Mouse (Mus musculus) E14TG2a.4 (cell line): ENCODE measurements at regions not wholly inside any gene's neighbourhood (a gene's known extent, or its start where the extent isn't known, plus 50 kb on each side); places are given as distances from the start of the nearest gene placed in this dataset.

Experiments used
- H3K27me3 ChIP-seq: 2 replicates; pipeline ENCODE4 v1.6.1; 2014; ENCODE audit warnings: low read length, control low read depth; ENCODE audit not compliant: insufficient read depth
- H3K36me3 ChIP-seq: 2 replicates; pipeline ENCODE4 v1.6.1; 2014; ENCODE audit warnings: low read length, control low read depth; ENCODE audit not compliant: insufficient read depth
- H3K4me1 ChIP-seq: replicated peaks from 2 replicates; pipeline ENCODE4 v1.6.1; 2014; ENCODE audit warnings: low read depth, low read length, control low read depth
- H3K4me3 ChIP-seq: replicated peaks from 2 replicates; pipeline ENCODE4 v1.5.1; 2014; ENCODE audit warnings: mild to moderate bottlenecking, low read length
- H3K9me3 ChIP-seq: 2 replicates; pipeline ENCODE4 v1.6.1; 2014; ENCODE audit warnings: low read length, control low read depth
- CTCF ChIP-seq: conservative IDR thresholded peaks from 2 replicates; pipeline ENCODE4 v1.5.1; 2014; ENCODE audit warnings: low read length
- NANOG ChIP-seq: IDR thresholded peaks from 2 replicates; pipeline ENCODE4 v1.6.1; 2014; ENCODE audit warnings: borderline replicate concordance, low read length, mixed read lengths
- POU5F1 ChIP-seq: IDR thresholded peaks from 2 replicates; pipeline ENCODE4 v1.6.1; 2014; ENCODE audit warnings: low read length, borderline replicate concordance

GRCm38 (mm10) chr4:67862218-67862617, 1034.8 kb downstream of the Tlr4 start:
- Histone ChIP-seq H3K36me3 (no peaks in the 10 kb centered on the region), H3K4me1 (no peaks in the 10 kb centered on the region), H3K4me3 (no peak overlapping the region), H3K27me3 (no peaks in the 10 kb centered on the region), H3K9me3 (peaks cover 6% of the 10 kb centered on the region)
- no peak for TF ChIP-seq CTCF
- no peak for TF ChIP-seq NANOG
- TF ChIP-seq POU5F1, result no peak

DNA sequence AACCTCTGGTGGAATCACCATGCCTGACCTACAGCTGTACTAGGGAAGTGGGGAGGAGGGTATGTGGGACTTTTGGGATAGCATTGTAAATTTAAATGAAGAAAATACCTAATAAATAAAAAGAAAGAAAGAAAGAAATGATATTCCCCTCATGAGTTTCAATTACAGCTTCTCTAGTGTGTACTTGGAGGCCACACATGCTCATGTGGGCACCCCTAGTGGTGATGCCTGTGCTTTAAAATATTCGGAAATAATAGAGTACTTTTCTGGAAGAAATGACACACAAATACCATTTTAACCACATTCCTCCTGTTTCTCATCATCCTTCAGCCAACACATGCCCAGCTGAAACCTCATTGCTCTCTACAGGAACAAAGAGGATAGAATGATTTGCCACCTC, 1034.4 kb downstream of the Tlr4 start:
- no peaks in the 10 kb centered on the region for H3K4me1 ChIP-seq
- peaks cover 10% of the 10 kb centered on the region for H3K9me3 ChIP-seq
- no peak for TF ChIP-seq NANOG
- peak; percentile 18 for TF ChIP-seq CTCF
- no peak for TF ChIP-seq POU5F1
- no peaks in the 10 kb centered on the region for H3K36me3 ChIP-seq
- H3K4me3 ChIP-seq, result no peak overlapping the region
- H3K27me3 ChIP-seq, result no peaks in the 10 kb centered on the region

- no peaks in the 10 kb centered on the region for H3K27me3 ChIP-seq
- peaks cover 22% of the 10 kb centered on the region for H3K9me3 ChIP-seq
- H3K36me3 ChIP-seq, result no peaks in the 10 kb centered on the region
- H3K4me3 ChIP-seq, result no peak overlapping the region
- H3K4me1 ChIP-seq, result no peaks in the 10 kb centered on the region
- no peak for TF ChIP-seq CTCF
- TF ChIP-seq POU5F1, result no peak
- TF ChIP-seq NANOG, result no peak
Measured at GRCm38 (mm10) chr4:67853001-67853400, 1025.6 kb downstream of the Tlr4 start.

DNA sequence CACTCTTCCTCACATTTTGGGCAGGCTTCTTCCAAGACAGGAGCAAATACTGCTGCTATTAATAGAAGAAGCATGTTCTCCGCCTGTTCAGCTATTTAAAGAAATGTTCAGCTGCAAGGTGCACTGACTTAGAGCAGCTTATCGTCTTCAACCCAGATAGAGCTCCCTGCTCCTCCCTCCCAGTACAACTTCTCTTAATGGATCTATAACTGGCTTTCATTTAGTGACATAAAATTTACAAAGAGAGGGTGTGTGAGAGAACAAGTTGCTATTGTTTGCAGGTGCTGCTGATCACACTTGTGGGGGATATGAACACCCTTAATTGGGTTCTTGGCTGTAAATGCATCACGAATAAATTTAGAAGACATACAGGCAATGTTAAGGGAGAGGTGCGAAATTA, 1006.0 kb downstream of the Tlr4 start:
- TF ChIP-seq POU5F1 (no peak), CTCF (no peak), NANOG (no peak)
- Histone ChIP-seq H3K36me3 (no peaks in the 10 kb centered on the region), H3K9me3 (no peaks in the 10 kb centered on the region), H3K27me3 (no peaks in the 10 kb centered on the region), H3K4me1 (no peaks in the 10 kb centered on the region), H3K4me3 (no peak overlapping the region)

GRCm38 (mm10) chr4:67825484-67825883, 998.1 kb downstream of the Tlr4 start:
- Histone ChIP-seq H3K9me3 (no peaks in the 10 kb centered on the region), H3K4me3 (no peak overlapping the region), H3K36me3 (no peaks in the 10 kb centered on the region), H3K27me3 (no peaks in the 10 kb centered on the region), H3K4me1 (no peaks in the 10 kb centered on the region)
- no peak for TF ChIP-seq NANOG
- no peak for TF ChIP-seq CTCF
- no peak for TF ChIP-seq POU5F1

DNA sequence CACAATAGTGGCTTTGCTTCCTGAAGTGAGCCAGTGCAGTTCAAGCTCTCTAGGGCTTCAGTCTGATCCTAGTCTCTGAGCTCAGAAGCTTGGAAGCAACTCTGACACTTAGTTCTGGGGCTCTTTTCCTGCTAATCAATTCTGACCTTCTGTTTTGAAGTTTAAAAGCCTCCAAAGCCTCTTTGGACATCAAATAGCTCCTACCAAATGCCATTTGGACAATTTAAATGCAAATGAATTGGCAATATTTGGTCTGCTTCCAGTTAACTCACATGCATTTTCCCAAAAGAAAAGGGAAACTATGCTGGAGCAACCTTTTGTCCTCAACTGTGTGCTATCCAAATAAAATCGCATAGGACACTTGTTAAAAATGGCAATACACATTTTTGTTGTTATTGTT, 968.7 kb downstream of the Tlr4 start:
- TF ChIP-seq CTCF (no peak), NANOG (no peak), POU5F1 (no peak)

More for the DNA sequence above, 968.7 kb downstream of the Tlr4 start:
- H3K36me3 ChIP-seq, result no peaks in the 10 kb centered on the region
- no peaks in the 10 kb centered on the region for H3K4me1 ChIP-seq
- no peaks in the 10 kb centered on the region for H3K27me3 ChIP-seq
- H3K4me3 ChIP-seq, result no peak overlapping the region
- no peaks in the 10 kb centered on the region for H3K9me3 ChIP-seq
